Mouse (Mus musculus) hindlimb bud, embryonic 11.5 days (tissue): ENCODE measurements around the gene Frmd4a.

Experiments used
- DNase-seq: peaks from one replicate; pipeline ENCODE4 v3.0.0-alpha.2; 2012; ENCODE audit warnings: low read depth, low spot score; ENCODE audit errors: extremely low spot score

The Frmd4a gene

DNA sequence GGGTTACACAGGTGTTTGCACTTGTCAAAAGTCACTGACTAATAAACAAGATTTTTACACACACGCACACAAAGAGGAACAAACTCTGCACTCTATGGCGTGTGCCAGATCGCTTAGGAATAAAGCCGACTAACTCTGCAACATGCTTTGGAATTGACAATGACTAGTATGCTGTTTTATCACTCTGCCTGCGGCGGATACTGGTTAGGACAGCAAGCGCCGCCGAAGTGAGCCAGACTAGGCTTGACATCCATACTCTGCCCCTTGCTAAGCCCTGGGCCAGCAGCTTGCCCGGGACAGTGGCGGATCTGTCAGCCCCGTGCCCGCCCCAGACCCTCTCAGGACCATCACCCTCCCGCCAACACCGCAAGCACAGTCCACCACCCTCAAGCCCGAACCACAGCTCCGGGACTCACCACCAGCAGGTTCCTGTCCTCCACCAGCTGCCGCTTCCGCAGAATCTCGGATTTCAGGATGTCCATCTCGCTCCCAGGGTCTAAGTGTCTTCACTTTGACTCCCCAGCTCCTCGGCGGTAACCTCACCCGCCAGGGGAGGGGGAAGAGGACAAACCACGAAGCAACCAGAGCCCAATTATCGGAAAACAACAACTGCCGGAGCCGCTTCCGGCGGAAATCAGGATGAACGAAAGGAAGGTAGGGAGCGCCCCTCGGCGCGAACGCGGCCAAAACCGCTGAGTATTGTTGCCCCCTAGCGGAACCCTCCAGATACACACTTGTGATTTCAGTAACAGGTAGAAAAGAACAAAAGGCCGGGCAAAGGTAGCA lies 634.2 kb downstream of the Frmd4a start, which contains the start of gene Prpf18:
Prpf18 (minus strand) TSS at position 614 of the 786 bp plus-strand sequence.
- DNase-seq = peak; percentile 94

DNA sequence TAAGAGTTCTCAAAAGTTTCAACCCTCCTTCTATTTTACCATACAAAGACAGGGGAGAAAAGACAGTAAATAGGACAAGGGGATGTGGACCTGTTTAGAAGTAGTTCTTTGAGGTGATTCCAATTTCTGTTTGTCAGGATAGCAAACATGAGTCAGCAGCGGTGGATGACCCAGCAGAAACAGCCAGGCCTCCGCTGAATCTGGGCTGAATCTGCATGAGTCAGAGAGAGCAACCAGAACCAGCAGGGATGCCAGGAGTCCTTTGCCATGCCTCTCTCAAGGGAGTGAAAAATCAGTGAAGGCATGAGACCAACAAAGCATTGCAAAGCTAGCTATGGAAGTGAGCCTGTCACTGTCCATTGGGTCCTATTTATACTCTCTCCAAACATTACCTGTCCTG lies 643.2 kb downstream of the Frmd4a start:
- no peak for DNase-seq
